Mouse (Mus musculus) lung, adult 18-20 months (tissue): ENCODE results near the gene Tmem131l.

Experiments used
- DNase-seq, 2 experiments: peaks; one replicate each; pipeline ENCODE4 v3.0.0; 2022; ENCODE audit warnings: mixed read lengths in 2 of 2

Tmem131l gene

DNA sequence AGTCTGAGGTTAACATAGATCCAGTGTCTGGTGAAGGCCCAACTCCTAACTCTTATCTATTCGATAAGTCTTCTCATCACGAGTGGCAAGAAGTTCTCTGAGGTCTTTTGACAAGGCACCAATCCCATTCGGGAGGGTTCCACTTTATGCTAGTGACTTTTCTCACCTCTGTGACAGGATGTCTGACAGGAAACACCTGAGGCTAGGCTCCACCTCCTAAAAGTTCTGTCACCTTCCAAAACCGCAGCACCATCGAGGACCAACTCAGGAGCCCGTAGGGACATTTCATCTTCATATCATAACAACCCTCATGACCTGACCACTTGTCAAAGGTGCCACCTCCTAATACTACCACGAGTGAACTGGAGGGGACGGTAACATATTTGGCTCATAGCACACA lies 6.2 kb upstream of the Tmem131l start:
- no peak for DNase-seq

- no peak for DNase-seq
These were observed 1.8 kb upstream of the Tmem131l start for GRCm38 (mm10) chr3:84041739-84042138.

DNA sequence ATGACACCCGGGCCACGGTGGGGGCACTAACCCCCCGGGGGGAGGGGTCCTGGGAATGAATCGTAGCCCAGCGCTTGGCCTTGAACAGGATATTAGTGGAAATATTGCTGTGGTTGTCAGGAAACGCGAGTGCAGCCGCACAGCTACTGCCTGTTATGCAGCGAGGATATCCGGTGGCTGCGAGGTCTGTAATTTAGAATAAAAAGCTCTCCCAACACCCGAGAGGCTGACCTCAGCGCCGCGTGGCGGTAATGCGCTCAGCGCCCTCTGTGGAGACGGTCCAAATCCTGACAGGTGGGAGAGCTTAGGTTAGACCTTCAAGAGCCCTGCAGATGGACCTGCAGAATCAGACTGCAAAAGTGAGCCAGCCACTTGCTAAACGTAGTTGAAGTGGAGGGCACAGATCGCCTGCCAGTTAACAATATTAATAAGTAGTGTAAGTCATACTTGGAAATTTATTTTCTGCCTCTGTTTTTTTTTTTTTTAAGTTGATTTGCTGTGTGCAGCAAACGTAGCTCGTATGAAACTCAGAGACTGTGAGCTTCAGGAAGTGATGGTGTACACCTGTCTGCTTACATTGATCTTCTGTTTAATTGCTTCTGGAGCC lies 604 bp upstream of the Tmem131l start:
- peak; percentile 69 to 75 for DNase-seq

- DNase-seq: peak; percentile 85 to 89
These were observed 862 bp downstream of the Tmem131l start for GRCm38 (mm10) chr3:84038981-84039645.

DNA sequence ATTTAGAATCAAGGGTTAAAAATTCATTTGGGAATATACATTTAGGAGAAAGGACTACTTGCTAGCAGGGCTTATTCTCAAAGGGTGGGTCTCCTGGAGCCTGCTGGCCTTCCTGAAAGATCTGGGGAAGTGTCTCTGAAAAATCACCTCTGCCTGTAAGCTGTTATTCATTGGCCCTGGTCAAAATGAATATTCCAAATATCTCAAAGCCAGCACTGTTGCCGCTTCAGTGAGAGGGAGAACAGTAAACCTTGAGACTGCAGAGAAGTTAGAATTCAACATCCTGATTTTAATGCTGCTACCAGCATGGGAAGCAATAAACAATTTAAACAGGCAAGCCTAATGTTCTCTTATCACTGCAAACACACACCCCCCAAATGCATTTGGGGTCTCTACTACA lies 1.8 kb downstream of the Tmem131l start:
- DNase-seq: no peak

DNA sequence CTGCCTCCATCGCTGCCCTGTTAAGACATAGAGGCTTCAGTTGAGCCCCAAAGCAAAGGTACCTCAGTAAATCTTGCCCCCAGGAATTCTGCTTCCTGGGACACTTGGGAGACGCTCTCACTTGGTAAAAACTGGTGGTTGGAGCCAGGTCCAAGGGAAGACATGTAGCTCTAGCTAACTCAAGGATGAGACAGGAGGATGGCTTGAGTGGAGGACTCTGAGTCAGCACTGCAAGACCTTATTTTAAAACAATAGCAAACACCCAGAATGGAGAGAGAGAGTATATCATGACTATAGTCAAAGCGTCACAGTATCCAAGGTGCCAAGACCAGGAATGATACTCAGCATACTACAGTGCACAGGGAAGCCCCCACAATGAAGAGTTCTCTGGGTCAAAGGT lies 2.4 kb downstream of the Tmem131l start:
- no peak for DNase-seq

- no peak for DNase-seq
These were observed 3.1 kb downstream of the Tmem131l start for GRCm38 (mm10) chr3:84036866-84037265.

GRCm38 (mm10) chr3:84035728-84036364 lies 4.1 kb downstream of the Tmem131l start:
- DNase-seq: no peak

DNA sequence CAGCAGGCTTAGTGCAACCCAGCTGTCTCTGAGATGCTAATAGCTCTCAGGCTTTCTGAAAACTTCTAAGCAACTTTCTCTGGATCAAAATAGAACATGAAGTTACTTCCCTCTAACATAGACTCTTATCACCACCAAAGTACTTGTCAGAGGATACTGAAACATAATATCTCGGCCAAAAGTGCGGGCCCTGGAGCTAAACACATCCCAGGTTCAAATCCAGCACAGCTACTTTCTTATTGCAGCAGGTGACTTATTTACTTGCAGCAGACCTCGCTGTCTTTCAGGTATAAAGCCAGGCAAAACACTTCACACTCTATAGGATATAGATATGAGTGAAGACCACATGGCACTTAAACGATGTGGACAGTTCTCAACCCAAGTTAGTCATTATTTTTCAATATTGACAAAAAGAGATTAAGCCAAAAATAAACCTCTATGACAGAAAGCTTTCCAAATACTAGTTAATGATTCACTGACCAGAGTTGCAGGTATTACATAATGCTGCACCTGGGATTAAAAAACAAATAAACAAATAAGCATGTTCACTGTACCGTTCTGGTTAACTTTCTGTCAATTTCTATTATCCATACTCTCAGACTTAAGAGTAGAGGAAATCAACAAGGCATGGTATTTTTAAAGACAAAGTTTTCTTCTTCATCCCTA lies 5.7 kb downstream of the Tmem131l start:
- no peak for DNase-seq

- no peak for DNase-seq
These were observed 6.8 kb downstream of the Tmem131l start for GRCm38 (mm10) chr3:84032933-84033730.

DNA sequence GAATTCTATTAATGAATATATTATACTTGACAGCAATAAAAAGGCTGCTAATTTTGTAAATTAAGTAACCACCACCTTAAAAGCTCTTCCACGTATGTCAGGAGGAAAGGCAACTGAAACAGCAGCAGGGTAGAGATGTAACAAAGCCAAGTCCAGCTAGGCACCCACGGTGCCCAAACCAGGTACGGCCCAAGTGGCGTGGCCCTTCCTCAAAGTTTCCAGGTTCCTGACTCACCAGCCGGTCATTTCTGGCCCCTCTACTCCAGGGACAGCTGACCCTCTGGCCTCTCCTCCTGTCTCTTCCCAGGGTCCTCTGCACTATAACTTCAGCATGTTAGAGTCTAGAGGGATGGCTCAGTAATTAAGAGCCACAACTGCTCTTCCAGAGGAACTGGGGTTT lies 7.6 kb downstream of the Tmem131l start:
- DNase-seq: no peak

GRCm38 (mm10) chr3:84031216-84031615 lies 8.8 kb downstream of the Tmem131l start:
- DNase-seq: no peak

DNA sequence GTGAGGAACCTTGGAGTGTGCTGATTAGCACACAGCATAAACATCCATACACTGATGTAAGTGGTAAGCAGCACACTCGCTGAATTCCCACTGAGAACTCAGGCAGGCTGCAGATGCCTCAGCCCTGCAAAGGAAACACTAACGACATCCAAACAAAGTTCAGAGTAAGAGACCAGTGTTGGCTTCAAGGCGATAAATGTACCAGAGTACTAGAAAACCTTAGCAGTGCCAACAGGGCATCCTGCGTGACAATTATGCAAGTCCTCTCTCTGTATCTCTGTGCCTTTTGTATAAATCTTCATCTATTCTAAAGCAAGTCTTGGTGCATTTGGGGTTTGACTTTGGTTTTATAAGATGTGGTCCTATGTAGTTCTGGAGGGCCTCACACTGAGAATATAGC lies 11.0 kb downstream of the Tmem131l start:
- DNase-seq: no peak

DNA sequence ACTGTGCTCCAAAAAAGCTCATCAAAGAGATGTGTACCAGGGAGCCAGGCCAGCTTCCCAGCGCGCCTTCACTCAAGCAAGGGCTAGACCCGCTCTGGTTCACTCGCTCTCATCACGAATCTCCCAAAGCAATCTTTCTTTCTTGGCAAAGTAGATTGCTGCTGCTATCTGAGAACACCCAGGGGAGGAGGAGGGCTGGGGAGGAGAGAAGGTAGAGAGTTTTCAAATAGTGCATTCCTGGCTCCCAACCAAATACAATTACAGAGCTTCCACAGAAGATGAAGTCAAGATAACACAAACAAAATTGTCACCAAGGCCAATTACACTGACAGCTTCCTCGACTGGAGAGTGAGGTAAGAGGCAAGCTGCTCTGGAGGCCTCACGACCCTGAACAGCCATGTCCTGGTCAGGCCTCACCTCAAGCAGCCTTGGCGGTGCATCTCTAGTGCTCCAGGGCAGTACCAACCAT lies 12.2 kb downstream of the Tmem131l start:
- DNase-seq: no peak

DNA sequence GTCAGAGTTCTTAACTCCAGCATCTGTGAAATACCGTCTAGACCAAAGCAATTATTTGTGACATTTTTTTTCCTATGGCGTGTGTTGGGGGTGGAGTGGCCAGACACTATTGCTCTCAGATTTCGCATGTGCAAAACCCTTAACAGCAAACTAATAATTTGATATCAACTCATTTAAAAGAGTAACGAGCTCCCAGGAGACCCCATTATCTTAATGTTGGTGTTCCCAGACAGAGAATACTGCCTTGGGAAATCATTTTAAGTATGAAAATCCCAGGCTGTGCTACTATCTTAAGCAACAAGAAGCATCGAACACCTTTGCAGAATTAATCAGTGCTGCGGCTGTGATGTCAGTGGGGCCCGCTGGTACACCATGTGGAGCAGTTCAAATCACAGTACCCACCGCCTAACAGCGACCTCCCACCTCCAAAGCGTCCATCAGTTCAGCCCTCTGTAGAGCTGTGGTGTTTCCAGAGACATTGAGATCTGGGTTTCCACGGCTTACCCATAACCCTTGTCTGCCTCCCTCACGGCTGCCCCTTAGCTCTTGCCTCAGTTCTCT lies 15.4 kb downstream of the Tmem131l start:
- DNase-seq: no peak

DNA sequence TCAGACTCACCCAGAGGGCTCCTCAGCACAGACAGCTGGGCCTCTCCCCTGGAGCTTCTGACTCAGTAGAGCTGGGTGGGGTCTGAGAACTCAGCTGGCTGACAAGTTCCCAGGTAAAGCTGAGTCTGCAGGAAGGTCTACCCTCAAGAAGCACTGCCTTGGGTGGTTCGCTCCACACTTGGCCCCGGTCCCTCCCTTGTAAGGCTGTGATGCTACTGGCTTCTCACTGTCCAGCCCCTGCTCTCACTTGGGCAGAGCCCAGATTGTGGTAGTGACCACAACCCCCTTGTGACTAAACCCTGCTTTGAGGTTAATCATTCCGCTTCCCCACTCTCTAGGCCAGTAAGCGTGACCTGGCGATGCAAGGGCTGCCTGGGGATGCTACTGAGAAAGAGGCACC lies 17.3 kb downstream of the Tmem131l start:
- no peak for DNase-seq

DNA sequence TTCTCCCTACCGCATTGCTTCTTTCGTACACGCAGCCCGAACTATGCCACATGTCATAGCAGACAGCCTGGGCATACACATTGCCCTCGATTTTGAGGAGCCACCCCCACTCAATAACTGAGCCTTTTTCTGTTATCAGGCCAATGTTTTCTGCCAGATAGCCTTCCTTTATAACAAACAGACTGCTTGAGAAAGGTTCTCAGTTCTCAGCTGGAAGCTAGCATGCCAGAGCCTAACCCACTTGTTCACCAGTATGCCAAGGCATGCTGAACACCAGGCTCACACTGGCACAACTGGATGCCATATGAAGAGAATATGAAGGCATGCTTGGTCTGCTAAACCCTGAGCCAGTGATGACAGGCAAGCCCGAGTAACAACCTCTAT lies 17.8 kb downstream of the Tmem131l start:
- DNase-seq: no peak

DNA sequence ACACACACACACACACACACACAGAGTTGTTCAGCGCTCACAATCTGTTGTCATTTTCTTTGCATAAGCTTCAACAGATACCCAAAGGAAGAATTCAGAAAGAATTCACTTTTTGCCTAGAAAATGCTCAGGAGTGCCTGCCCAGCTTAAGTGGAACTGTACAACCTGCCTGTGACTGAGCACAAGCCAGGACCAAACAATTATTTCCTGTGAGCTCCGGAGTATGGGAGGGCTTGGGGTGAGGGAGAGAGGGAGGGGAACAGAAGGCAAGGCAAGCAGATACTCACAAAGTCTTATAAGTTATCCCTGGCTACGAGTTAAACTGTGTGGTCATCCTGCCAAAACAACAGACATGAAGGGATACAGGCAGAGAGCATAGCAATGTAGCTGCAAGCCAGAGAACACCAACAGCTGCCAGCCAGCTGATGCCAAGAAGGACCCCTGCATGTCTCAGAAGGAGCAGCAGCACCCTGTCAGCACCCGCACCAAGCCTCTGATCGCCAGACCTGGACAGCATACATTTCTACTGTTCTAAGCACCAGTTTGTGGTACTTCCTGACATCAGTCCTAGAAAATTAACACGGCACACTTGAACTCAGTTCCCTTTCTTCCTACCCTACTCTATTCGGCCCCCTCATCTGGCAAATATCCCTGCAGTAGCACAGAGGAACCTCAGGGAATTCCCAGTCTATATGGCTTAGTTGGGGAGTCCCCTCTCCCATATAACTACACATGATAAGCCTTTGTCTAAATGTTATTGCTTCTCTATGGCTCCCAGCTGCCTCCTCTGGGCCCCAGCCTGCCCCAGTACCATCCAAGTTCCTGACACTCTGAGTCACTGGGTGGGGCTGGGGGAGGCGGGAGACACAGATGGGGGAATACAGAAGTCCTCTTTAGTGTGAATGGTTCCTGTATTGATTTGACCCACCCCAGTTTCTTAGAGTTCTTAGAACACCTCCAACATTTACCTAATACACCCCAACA lies 18.5 kb downstream of the Tmem131l start:
- DNase-seq: no peak

DNA sequence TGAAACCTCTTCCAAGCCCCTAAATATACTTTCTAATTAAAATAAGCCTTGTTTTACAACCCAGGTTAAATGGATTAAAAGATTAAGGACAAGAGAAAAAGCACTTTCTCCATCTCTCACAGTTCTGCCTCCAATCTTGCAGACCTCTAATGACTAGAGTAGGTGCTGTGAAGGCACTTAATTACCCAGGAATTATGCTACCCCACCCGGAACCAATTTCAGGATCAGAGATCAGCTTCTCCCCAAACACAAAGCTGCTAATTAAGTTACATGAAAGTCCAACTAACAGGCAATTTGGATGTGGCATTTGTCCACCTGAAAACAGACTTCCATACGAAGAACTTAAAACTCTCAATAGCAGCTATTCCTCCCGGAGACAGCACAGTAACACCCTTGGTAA lies 19.4 kb downstream of the Tmem131l start:
- no peak for DNase-seq

DNA sequence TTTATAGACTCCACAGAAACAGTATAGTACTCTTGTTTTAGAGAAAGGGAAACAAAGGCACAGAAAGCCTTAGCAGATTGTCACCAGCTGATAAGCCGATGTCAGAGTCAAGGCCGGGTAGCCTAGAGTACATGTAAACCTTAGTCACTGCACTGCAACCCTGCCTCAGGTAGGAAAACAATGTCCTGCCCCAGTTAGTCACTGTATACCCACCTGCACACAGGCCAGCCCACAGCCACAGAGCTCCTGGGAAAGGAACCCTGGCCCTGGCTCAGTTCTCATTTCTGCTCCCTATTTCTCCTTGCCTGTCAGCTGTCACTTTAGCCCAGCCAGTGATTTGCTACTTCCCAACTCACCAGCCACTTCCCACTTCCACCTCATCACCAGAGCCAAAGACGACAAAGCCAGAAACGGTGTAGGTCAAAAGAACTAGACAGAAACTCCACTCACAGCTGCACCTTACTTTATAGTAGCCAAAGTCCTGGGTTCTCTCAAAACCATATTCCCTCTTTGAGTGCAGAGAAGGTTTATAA lies 24.4 kb downstream of the Tmem131l start:
- DNase-seq: no peak
